Mouse (Mus musculus): Measurements from ENCODE around the gene Cherp.

GRCm38 (mm10) chr8:72504637-72505314 is 29.8 kb upstream of the Cherp start:
- TF ChIP-seq POLR2A (IDR thresholded peaks at IDR 0.05; ENCODE audit: insufficient read length, low read depth) = no peak
- no peak for TF ChIP-seq POLR2AphosphoS2 (IDR thresholded peaks at IDR 0.05; ENCODE audit: insufficient read length, low read depth)
- TF ChIP-seq MAX (IDR thresholded peaks at IDR 0.05; ENCODE audit: low read depth) = no peak
- no peak for TF ChIP-seq SRF (IDR thresholded peaks at IDR 0.05; ENCODE audit: control insufficient read depth, insufficient read length, low read depth)
- TF ChIP-seq USF1 (IDR thresholded peaks at IDR 0.05; ENCODE audit: low read depth) = no peak
- no peak for TF ChIP-seq E2F4 (IDR thresholded peaks at IDR 0.05; ENCODE audit: insufficient read depth)
- TF ChIP-seq MYOD1 (IDR thresholded peaks at IDR 0.05; ENCODE audit: control insufficient read depth in 1 of 3, insufficient read length in 2 of 3, low read depth in 2 of 3) = no peak
- no peak for TF ChIP-seq MYOG (IDR thresholded peaks at IDR 0.05; ENCODE audit: control insufficient read depth in 1 of 3, insufficient read depth in 1 of 3, insufficient read length in 2 of 3, low read depth in 2 of 3)
- no peak for TF ChIP-seq REST (IDR thresholded peaks at IDR 0.05; ENCODE audit: insufficient read depth, insufficient read length)
- no peak for TF ChIP-seq CEBPB (IDR thresholded peaks at IDR 0.05; ENCODE audit: insufficient read depth, poor library complexity, severe bottlenecking)
